Mouse (Mus musculus): ENCODE measurements around the gene Ifitm5. TPM values are rescaled to one million over a fixed set of nuclear protein-coding genes. Genes with fewer than 3 reads are reported as not detected.

The Ifitm5 gene
- polyA plus RNA-seq, 1 experiment from 2014 or later = 4.2 TPM

DNA sequence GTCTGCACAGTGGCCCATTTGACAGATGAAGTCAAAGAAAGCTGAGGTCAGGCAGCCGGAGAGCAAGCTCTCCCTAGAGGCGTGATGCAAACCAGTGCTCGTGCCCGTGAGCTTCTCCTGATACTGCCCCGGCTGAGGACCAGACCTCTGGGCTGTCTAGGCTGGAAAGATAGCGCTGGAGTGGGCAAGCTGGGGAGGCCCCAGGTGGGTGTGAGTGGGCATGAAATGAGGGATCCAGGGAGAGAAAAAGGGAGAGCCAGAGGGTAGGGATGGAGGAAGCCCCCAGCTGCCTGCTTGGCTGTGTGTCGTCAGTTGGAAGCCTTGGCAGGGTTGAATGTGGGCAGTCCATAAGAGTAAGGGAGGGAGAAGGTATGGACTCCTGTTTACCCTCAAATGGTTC is 5.9 kb downstream of the Ifitm5 start:
- WGBS = 92% methylated on average over 7 of the region's 7 CpGs
- ATAC-seq (ENCODE audit: low FRiP score, low TSS enrichment) = no peak
- peaks cover 24% of the 10 kb centered on the region; the same call in 1 of the 2 replicates for H3K4me1 ChIP-seq (ENCODE audit: insufficient read depth, low read length)
- H3K9ac ChIP-seq (replicated peaks; ENCODE audit: low read length) = no peak overlapping the region
- H3K27ac ChIP-seq (ENCODE audit: low read length) = no peak overlapping the region
- H3K4me2 ChIP-seq (replicated peaks; ENCODE audit: low read depth, low read length) = no peak overlapping the region
- H3K36me3 ChIP-seq (ENCODE audit: insufficient read depth, low read length) = peaks cover 27% of the 10 kb centered on the region
- H3K9me3 ChIP-seq (ENCODE audit: low read length) = no peaks in the 10 kb centered on the region
- H3K4me3 ChIP-seq (ENCODE audit: low read length) = no peak overlapping the region
- no peaks in the 10 kb centered on the region for H3K27me3 ChIP-seq (ENCODE audit: insufficient read depth, low read length)

DNA sequence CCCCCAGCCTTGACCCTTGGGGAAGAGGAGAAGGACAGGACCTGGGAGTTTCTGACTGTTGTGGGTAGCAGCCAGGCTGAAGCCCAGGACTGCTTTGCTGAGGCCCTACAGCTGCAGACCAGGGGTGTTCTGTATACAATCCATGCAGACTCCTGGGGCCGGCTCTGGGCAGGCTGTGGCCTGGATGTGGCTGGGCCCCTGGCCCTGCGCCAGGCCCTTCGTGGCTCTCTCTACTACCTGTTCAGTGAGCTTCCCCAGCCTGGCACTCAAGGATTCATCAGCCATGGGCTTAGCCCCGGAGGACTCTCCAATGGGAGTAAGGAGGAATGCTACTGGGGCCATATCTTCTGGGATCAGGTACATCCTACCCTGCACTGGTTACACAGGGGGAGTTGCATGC is 6.7 kb downstream of the Ifitm5 start:
- H3K4me2 ChIP-seq (replicated peaks; ENCODE audit: low read depth, low read length) = no peak overlapping the region
- no peaks in the 10 kb centered on the region for H3K27me3 ChIP-seq (ENCODE audit: insufficient read depth, low read length)
- peaks cover 18% of the 10 kb centered on the region for H3K36me3 ChIP-seq (ENCODE audit: insufficient read depth, low read length)
- no peaks in the 10 kb centered on the region for H3K9me3 ChIP-seq (ENCODE audit: low read length)
- no peak for ATAC-seq (ENCODE audit: low FRiP score, low TSS enrichment)
- 81% methylated on average over 4 of the region's 4 CpGs for WGBS
- H3K4me1 ChIP-seq (ENCODE audit: insufficient read depth, low read length) = peaks cover 26% of the 10 kb centered on the region; the same call in 1 of the 2 replicates
- no peak overlapping the region for H3K4me3 ChIP-seq (ENCODE audit: low read length)
- H3K9ac ChIP-seq (replicated peaks; ENCODE audit: low read length) = no peak overlapping the region
- H3K27ac ChIP-seq (ENCODE audit: low read length) = no peak overlapping the region

DNA sequence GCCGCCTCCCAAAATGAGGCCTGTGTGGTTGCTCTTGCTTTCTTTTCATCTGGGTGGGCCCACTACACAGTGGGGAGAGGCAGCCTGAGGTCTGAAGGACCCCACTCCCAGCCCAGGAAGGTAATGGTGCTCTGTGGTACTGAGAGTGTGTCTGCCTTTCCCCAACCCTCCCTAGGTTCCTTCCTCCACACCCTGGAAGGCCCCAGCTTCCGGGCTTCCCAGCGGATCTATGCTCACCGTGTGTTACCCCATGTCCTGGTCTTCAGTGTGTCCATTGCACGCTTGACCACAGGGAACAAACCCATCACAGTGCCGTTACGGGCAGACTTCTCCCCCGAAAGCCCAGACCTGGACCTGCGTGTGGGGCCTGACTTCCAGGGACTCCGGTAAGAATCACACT is 7.3 kb downstream of the Ifitm5 start:
- Histone ChIP-seq H3K4me3 (ENCODE audit: low read length) (no peak overlapping the region), H3K4me1 (ENCODE audit: insufficient read depth, low read length) (peaks cover 26% of the 10 kb centered on the region; the same call in 1 of the 2 replicates), H3K27me3 (ENCODE audit: insufficient read depth, low read length) (no peaks in the 10 kb centered on the region), H3K9ac (replicated peaks; ENCODE audit: low read length) (no peak overlapping the region), H3K9me3 (ENCODE audit: low read length) (no peaks in the 10 kb centered on the region), H3K4me2 (replicated peaks; ENCODE audit: low read depth, low read length) (no peak overlapping the region), H3K27ac (ENCODE audit: low read length) (no peak overlapping the region), H3K36me3 (ENCODE audit: insufficient read depth, low read length) (peaks cover 14% of the 10 kb centered on the region)
- no peak for ATAC-seq (ENCODE audit: low FRiP score, low TSS enrichment)
- 89% methylated on average over 10 of the region's 10 CpGs for WGBS

DNA sequence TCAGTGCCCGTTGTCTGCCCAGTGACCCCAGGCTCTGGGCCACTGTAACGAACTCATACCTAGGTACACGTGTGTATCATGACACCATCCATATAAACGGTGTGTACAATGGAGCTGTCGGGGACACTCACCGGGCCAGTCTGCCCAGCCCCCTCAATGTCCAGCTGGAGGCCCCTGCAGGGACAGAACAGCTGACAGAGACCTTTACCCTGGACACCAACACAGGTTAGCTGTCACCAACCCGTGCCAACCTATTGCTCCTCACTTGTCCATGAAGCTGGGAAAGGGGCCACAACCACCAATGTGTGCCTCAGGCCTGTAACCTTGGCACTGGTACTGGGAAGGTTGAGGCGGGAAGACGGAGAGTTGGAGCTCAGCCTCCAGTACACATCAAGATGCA is 7.8 kb downstream of the Ifitm5 start:
- no peaks in the 10 kb centered on the region for H3K9me3 ChIP-seq (ENCODE audit: low read length)
- 48% methylated on average over 9 of the region's 9 CpGs for WGBS
- H3K4me3 ChIP-seq (ENCODE audit: low read length) = peak overlapping the region; percentile 61
- peak overlapping the region; percentile 83 for H3K27ac ChIP-seq (ENCODE audit: low read length)
- H3K9ac ChIP-seq (replicated peaks; ENCODE audit: low read length) = peak overlapping the region; percentile 80
- no peaks in the 10 kb centered on the region for H3K27me3 ChIP-seq (ENCODE audit: insufficient read depth, low read length)
- peak overlapping the region; percentile 75 for H3K4me2 ChIP-seq (replicated peaks; ENCODE audit: low read depth, low read length)
- ATAC-seq (ENCODE audit: low FRiP score, low TSS enrichment) = 0 out of 2 replicates have a peak, but pooled peaks have one; percentile 7
- peaks cover 10% of the 10 kb centered on the region; the same call in 1 of the 2 replicates for H3K36me3 ChIP-seq (ENCODE audit: insufficient read depth, low read length)
- peaks cover 26% of the 10 kb centered on the region; the same call in 1 of the 2 replicates for H3K4me1 ChIP-seq (ENCODE audit: insufficient read depth, low read length)

DNA sequence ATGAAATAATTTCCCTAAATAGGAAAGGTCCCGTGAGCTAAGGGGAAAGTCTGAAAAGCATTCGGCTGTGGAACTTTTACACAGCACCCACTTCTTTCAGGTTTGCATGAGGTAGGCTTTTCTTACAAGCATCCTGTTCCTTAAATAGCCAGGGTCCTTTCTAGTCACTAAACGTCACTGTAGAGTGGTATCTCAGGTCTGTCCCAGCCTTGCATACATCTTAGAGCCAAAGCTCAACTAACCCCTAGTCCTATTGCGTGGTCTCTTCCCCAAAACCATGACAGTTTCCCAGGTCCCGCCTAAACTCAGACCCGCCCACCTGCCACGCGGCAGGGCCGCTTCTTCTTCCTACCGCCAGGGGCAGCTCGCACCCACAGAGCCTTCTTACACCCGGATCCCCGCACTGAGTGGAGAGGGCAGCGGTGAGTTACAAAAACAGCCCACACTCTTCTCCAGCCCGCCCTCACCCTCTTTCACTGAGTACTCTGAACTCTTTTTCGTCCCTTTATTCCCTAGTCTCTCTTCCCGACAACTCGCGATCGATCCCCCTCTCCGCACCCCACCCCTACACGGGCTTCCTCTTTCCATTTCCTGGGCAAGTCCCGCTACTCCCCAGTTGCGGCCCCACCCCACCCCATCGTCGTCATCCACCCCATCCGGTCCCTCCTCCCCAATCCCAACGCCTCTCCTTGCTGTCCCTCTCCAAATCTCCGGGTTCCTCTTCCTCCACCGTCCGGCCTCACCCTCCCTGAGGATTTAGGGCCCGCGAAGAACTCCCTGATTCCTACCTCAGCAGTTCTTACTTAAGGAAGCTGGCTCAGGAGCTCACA is 8.7 kb downstream of the Ifitm5 start, which contains the start of gene Pgghg:
Pgghg (plus strand) TSS at position 170 of the 830 bp plus-strand sequence.
- peaks cover 4% of the 10 kb centered on the region; the same call in 1 of the 2 replicates for H3K36me3 ChIP-seq (ENCODE audit: insufficient read depth, low read length)
- peak within 1 kb of the TSS; percentile 83 for H3K27ac ChIP-seq (ENCODE audit: low read length)
- peak within 1 kb of the TSS; percentile 61 for H3K4me3 ChIP-seq (ENCODE audit: low read length)
- peak; percentile 87 for ATAC-seq (ENCODE audit: low FRiP score, low TSS enrichment)
- H3K27me3 ChIP-seq (ENCODE audit: insufficient read depth, low read length) = no peaks in the 10 kb centered on the region; the same call in 1 of the 2 replicates
- H3K9me3 ChIP-seq (ENCODE audit: low read length) = no peaks in the 10 kb centered on the region
- WGBS = 2% methylated on average over 33 of the region's 33 CpGs
- peak within 1 kb of the TSS; percentile 75 for H3K4me2 ChIP-seq (replicated peaks; ENCODE audit: low read depth, low read length)
- peaks cover 26% of the 10 kb centered on the region; the same call in 1 of the 2 replicates for H3K4me1 ChIP-seq (ENCODE audit: insufficient read depth, low read length)
- peak within 1 kb of the TSS; percentile 80 for H3K9ac ChIP-seq (replicated peaks; ENCODE audit: low read length)

DNA sequence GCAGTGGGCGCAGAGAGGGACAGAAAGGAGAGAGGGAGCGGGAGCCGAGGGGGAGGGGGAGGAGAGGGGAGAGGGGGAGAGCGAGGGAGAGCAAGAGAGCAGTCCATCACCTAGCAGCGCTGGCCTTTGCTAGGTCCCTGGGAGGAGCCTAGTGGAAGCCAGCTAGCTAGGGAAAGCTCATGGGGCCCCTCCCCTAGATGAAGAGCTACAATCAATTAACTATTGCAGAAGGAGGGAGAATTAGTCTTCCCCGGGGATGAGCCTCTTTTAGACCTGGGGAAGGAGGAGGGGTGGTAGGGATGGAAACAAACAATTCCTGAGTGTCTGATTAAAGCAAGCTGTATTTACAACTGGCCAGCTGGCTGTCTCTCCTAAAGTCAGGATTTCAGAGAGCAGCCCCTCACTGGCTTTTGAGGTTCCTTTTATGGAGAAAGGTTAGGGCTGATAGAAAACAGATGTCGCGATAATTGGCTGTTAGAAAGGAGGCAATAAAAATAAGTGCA is 10.4 kb downstream of the Ifitm5 start:
- no peaks in the 10 kb centered on the region for H3K36me3 ChIP-seq (ENCODE audit: insufficient read depth, low read length)
- H3K27ac ChIP-seq (ENCODE audit: low read length) = peak overlapping the region; percentile 25; the same call in 1 of the 2 replicates
- no peaks in the 10 kb centered on the region for H3K9me3 ChIP-seq (ENCODE audit: low read length)
- H3K4me2 ChIP-seq (replicated peaks; ENCODE audit: low read depth, low read length) = peak overlapping the region; percentile 35
- H3K9ac ChIP-seq (replicated peaks; ENCODE audit: low read length) = peak overlapping the region; percentile 35; the same call in 1 of the 2 replicates
- peak; percentile 43 for ATAC-seq (ENCODE audit: low FRiP score, low TSS enrichment)
- no peaks in the 10 kb centered on the region; the same call in 1 of the 2 replicates for H3K27me3 ChIP-seq (ENCODE audit: insufficient read depth, low read length)
- peaks cover 26% of the 10 kb centered on the region; the same call in 1 of the 2 replicates for H3K4me1 ChIP-seq (ENCODE audit: insufficient read depth, low read length)
- WGBS = 3% methylated on average over 6 of the region's 8 CpGs
- H3K4me3 ChIP-seq (ENCODE audit: low read length) = no peak overlapping the region; the same call in 1 of the 2 replicates

DNA sequence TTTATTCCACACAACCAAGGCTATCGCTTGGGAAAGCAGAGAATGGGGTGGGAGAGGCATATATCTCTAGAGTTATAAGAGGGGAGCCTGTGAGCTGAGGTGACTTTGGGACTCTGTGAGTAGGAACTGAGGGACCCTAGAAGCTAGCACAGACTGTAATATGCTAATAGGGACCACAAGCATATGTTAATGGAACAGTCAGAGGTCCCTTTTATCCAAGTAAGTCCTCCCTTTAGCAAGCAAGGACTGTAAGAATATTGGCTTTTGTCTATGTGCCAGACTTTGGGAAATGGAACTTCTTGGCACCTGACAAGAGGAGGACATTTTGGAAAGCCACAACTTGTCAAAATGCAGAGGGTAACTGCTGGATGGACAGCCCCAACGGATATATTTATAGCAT is 11.2 kb downstream of the Ifitm5 start:
- H3K27ac ChIP-seq (ENCODE audit: low read length) = peak overlapping the region; percentile 25; the same call in 1 of the 2 replicates
- WGBS = 15% methylated on average over 2 of the region's 2 CpGs
- H3K9me3 ChIP-seq (ENCODE audit: low read length) = no peaks in the 10 kb centered on the region
- no peak overlapping the region for H3K4me3 ChIP-seq (ENCODE audit: low read length)
- no peak for ATAC-seq (ENCODE audit: low FRiP score, low TSS enrichment)
- H3K27me3 ChIP-seq (ENCODE audit: insufficient read depth, low read length) = no peaks in the 10 kb centered on the region; the same call in 1 of the 2 replicates
- peaks cover 26% of the 10 kb centered on the region; the same call in 1 of the 2 replicates for H3K4me1 ChIP-seq (ENCODE audit: insufficient read depth, low read length)
- no peak overlapping the region for H3K9ac ChIP-seq (replicated peaks; ENCODE audit: low read length)
- no peak overlapping the region for H3K4me2 ChIP-seq (replicated peaks; ENCODE audit: low read depth, low read length)
- H3K36me3 ChIP-seq (ENCODE audit: insufficient read depth, low read length) = no peaks in the 10 kb centered on the region

DNA sequence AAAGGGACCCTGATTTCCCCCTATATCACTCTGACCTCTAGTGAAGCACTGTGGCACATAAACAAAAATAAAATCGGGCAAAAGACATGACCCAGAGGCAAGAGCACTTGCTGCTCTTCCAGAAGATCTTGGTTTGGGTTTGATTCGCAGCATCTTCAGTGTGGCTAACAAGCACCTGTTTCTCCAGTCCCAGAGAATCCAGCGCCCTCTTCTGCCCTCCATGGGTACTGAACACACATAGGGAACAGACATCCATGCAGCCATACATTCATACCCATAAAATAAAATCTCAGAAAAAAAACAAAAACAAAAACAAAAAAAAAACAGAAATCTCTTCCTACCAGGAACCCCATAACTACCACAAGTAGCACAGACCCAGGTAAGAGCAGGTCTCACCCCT is 11.7 kb downstream of the Ifitm5 start:
- WGBS = 41% methylated on average over 3 of the region's 3 CpGs
- Histone ChIP-seq H3K9ac (replicated peaks; ENCODE audit: low read length) (no peak overlapping the region), H3K4me2 (replicated peaks; ENCODE audit: low read depth, low read length) (no peak overlapping the region), H3K9me3 (ENCODE audit: low read length) (no peaks in the 10 kb centered on the region), H3K27me3 (ENCODE audit: insufficient read depth, low read length) (no peaks in the 10 kb centered on the region; the same call in 1 of the 2 replicates), H3K4me1 (ENCODE audit: insufficient read depth, low read length) (peaks cover 26% of the 10 kb centered on the region; the same call in 1 of the 2 replicates), H3K4me3 (ENCODE audit: low read length) (no peak overlapping the region), H3K36me3 (ENCODE audit: insufficient read depth, low read length) (no peaks in the 10 kb centered on the region), H3K27ac (ENCODE audit: low read length) (no peak overlapping the region)
- ATAC-seq (ENCODE audit: low FRiP score, low TSS enrichment) = no peak

DNA sequence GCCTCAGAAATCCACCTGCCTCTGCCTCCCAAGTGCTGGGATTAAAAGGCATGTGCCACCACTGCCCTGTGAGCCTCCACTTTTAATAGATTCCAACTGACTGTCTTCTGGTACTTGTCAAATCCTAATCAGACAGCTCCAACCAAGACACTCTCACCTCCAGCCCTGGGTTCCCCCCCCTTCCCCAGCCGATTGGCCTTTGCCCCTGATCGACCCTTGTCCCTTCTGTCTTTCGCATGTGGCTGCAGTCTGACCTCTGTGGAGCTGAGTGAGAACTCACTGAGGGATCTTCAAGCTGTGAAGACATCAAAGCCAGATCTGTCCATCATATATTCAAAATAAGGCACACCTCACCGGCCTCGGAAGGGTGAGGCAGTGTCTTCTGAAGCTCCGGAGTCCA is 22.9 kb downstream of the Ifitm5 start:
- Histone ChIP-seq H3K36me3 (ENCODE audit: insufficient read depth, low read length) (no peaks in the 10 kb centered on the region), H3K4me2 (replicated peaks; ENCODE audit: low read depth, low read length) (no peak overlapping the region), H3K4me3 (ENCODE audit: low read length) (no peak overlapping the region), H3K4me1 (ENCODE audit: insufficient read depth, low read length) (peaks cover 11% of the 10 kb centered on the region), H3K27me3 (ENCODE audit: insufficient read depth, low read length) (peaks cover 34% of the 10 kb centered on the region), H3K27ac (ENCODE audit: low read length) (no peak overlapping the region), H3K9ac (replicated peaks; ENCODE audit: low read length) (no peak overlapping the region), H3K9me3 (ENCODE audit: low read length) (no peaks in the 10 kb centered on the region)
- no peak for ATAC-seq (ENCODE audit: low FRiP score, low TSS enrichment)
- 82% methylated on average over 6 of the region's 6 CpGs for whole genome bisulfite sequencing
